Mouse (Mus musculus): Measurements from ENCODE around the gene Ttll1.

Ttll1 gene

GRCm38 (mm10) chr15:83510805-83511405 lies at the start of gene Ttll1:
Gene Ttll1 (minus strand): TSS chr15:83510893.
- DNase-seq (ENCODE audit: low spot score), result peak; percentile 96

- DNase-seq (ENCODE audit: low spot score), result peak; percentile 93
These were observed 44.7 kb upstream of the Ttll1 start for GRCm38 (mm10) chr15:83555161-83555974.

- peak; percentile 22 for DNase-seq (ENCODE audit: low spot score)
These were observed 43.1 kb upstream of the Ttll1 start for GRCm38 (mm10) chr15:83553831-83554230.

- DNase-seq (ENCODE audit: low spot score), result no peak
These were observed 39.4 kb upstream of the Ttll1 start for GRCm38 (mm10) chr15:83550137-83550536.

GRCm38 (mm10) chr15:83547144-83547543 lies 36.5 kb upstream of the Ttll1 start:
- no peak for DNase-seq (ENCODE audit: low spot score)

- no peak for DNase-seq (ENCODE audit: low spot score)
These were observed 35.3 kb upstream of the Ttll1 start for GRCm38 (mm10) chr15:83546029-83546428.

GRCm38 (mm10) chr15:83541647-83542287 lies 31.1 kb upstream of the Ttll1 start:
- DNase-seq (ENCODE audit: low spot score), result no peak

- no peak for DNase-seq (ENCODE audit: low spot score)
These were observed 29.2 kb upstream of the Ttll1 start for GRCm38 (mm10) chr15:83539905-83540304.

GRCm38 (mm10) chr15:83538855-83539254 lies 28.2 kb upstream of the Ttll1 start:
- no peak for DNase-seq (ENCODE audit: low spot score)

- no peak for DNase-seq (ENCODE audit: low spot score)
These were observed 25.2 kb upstream of the Ttll1 start for GRCm38 (mm10) chr15:83535890-83536231.

- no peak for DNase-seq (ENCODE audit: low spot score)
These were observed 24.5 kb upstream of the Ttll1 start for GRCm38 (mm10) chr15:83534960-83535889.

- DNase-seq (ENCODE audit: low spot score), result no peak
These were observed 21.9 kb upstream of the Ttll1 start for GRCm38 (mm10) chr15:83532606-83533005.

GRCm38 (mm10) chr15:83531961-83532469 lies 21.3 kb upstream of the Ttll1 start:
- no peak for DNase-seq (ENCODE audit: low spot score)

- no peak for DNase-seq (ENCODE audit: low spot score)
These were observed 20.0 kb upstream of the Ttll1 start for GRCm38 (mm10) chr15:83530688-83531087.

- no peak for DNase-seq (ENCODE audit: low spot score)
These were observed 19.5 kb upstream of the Ttll1 start for GRCm38 (mm10) chr15:83530233-83530632.

- DNase-seq (ENCODE audit: low spot score), result no peak
These were observed 19.1 kb upstream of the Ttll1 start for GRCm38 (mm10) chr15:83529765-83530164.

- no peak for DNase-seq (ENCODE audit: low spot score)
These were observed 18.2 kb upstream of the Ttll1 start for GRCm38 (mm10) chr15:83528892-83529291.

- DNase-seq (ENCODE audit: low spot score), result no peak
These were observed 17.1 kb upstream of the Ttll1 start for GRCm38 (mm10) chr15:83527747-83528146.

- DNase-seq (ENCODE audit: low spot score), result no peak
These were observed 16.4 kb upstream of the Ttll1 start for GRCm38 (mm10) chr15:83527092-83527437.

GRCm38 (mm10) chr15:83526424-83527091 lies 15.9 kb upstream of the Ttll1 start, which contains the start of gene Bik:
Gene Bik (plus strand): TSS chr15:83526862.
- peak; percentile 82 for DNase-seq (ENCODE audit: low spot score)

- no peak for DNase-seq (ENCODE audit: low spot score)
These were observed 13.6 kb upstream of the Ttll1 start for GRCm38 (mm10) chr15:83524333-83524729.
